Mouse (Mus musculus) forebrain, embryonic 10.5 days (tissue): ENCODE data around the gene Zfp579. TPM values are rescaled to one million over a fixed set of nuclear protein-coding genes. Genes with fewer than 3 reads are reported as not detected.
"Not testable (repeated sequence)": the region's sequence is repeated elsewhere in the genome, so short reads cannot be mapped to it uniquely, and the experiment has no call there.

Source experiments
- DNase-seq: peaks from one replicate; pipeline ENCODE4 v3.0.0-alpha.2; 2017; ENCODE audit warnings: low spot score; ENCODE audit errors: extremely low spot score
- H3K27ac ChIP-seq: fragments of 300-500 bp; sonication (generic); 2 replicates; pipeline ENCODE4 v1.5.1; 2016; ENCODE audit warnings: mild to moderate bottlenecking
- H3K27me3 ChIP-seq: fragments of 300-500 bp; sonication (generic); 2 replicates; pipeline ENCODE4 v1.6.1; 2016; ENCODE audit warnings: mild to moderate bottlenecking; ENCODE audit not compliant: poor library complexity, severe bottlenecking
- H3K36me3 ChIP-seq: fragments of 300-500 bp; sonication (generic); replicated peaks from 2 replicates; pipeline ENCODE4 v1.6.1; 2016; ENCODE audit warnings: mild to moderate bottlenecking, moderate library complexity
- H3K4me1 ChIP-seq: fragments of 300-500 bp; sonication (generic); 2 replicates; pipeline ENCODE4 v1.6.1; 2016
- H3K4me3 ChIP-seq: fragments of 300-500 bp; sonication (generic); 2 replicates; pipeline ENCODE4 v1.5.1; 2016; ENCODE audit warnings: mild to moderate bottlenecking, moderate library complexity
- H3K9me3 ChIP-seq: fragments of 300-500 bp; sonication (generic); 2 replicates; pipeline ENCODE4 v1.6.1; 2016; ENCODE audit warnings: mild to moderate bottlenecking, moderate library complexity
- WGBS: fragments of 180-500 bp; shearing (Covaris S2); methylation state at CpG from one replicate; pipeline ENCODE4 v1.1.7; 2016; 5-methylcytosine and 5-hydroxymethylcytosine counted together
- polyA plus RNA-seq: library from polyadenylated mRNA; unstranded; fragments of >200 nt; fragmentation: Nextera tagmentation; extraction: Ambion mirVana; gene quantifications from 2 replicates; pipeline ENCODE4 v1.2.1, GENCODE M21; 2016

Zfp579 gene
- polyA plus RNA-seq, 1 experiment from 2014 or later: 28.7 TPM

DNA sequence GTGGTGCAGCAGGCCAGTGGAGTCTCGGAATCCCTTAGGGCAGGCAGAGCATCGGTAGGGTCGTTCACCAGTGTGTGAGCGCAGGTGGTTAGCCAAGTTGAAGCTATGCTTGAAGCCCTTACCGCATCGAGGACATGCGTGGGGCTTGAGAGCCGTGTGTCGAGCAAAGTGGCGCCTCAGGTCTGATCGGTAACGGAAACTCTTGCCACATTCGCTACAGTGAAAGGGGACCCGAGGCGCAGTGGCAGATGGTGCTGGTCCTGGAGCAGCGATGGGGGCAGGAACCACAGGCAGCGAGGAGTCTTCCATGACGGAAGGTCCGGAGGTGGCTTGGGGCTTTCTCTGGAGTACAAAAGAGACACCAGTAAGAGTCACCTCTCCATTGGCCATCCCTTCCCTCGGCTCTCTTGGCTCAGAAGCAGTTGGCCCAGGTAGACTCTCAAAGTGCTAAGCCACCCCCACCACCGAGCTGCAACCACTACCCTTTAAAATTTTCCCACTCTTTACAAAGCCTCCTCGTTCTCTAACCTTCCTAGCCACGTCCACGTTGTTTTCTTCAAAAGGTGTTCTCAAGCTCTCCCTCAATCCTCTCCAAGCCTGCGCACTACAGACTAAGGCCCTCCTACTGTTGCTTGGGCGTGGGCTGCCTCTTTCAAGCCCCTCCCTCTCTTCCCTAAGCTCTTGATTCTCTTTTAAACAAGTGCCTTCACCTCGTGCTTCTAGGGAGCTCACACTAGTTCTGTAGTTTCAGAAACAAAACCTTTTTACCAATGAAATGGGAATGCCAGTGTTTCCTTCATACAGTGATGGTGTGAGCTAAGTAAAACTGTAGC lies 16.9 kb upstream of the Zfp579 start:
- H3K36me3 ChIP-seq: peaks cover 64% of the 10 kb centered on the region
- WGBS: 91% methylated on average over 27 of the region's 27 CpGs
- H3K27me3 ChIP-seq: no peaks in the 10 kb centered on the region
- peak overlapping the region; percentile 73 for H3K4me3 ChIP-seq
- peaks cover 18% of the 10 kb centered on the region for H3K4me1 ChIP-seq
- H3K27ac ChIP-seq: 0 out of 2 replicates have a peak overlapping the region, but pooled peaks have one; percentile 15
- H3K9me3 ChIP-seq: peaks cover 27% of the 10 kb centered on the region
- DNase-seq: no peak

- no peak for DNase-seq
- Histone ChIP-seq H3K4me1 (peaks cover 4% of the 10 kb centered on the region), H3K27me3 (no peaks in the 10 kb centered on the region), H3K27ac (no peak overlapping the region), H3K4me3 (no peak overlapping the region), H3K9me3 (peaks cover 18% of the 10 kb centered on the region), H3K36me3 (peaks cover 78% of the 10 kb centered on the region)
- 97% methylated on average over 26 of the region's 26 CpGs for WGBS
Measured at GRCm38 (mm10) chr7:5008229-5008628, 12.3 kb upstream of the Zfp579 start.

GRCm38 (mm10) chr7:5002876-5003275 lies 6.9 kb upstream of the Zfp579 start:
- H3K9me3 ChIP-seq: peaks cover 10% of the 10 kb centered on the region; the same call in 1 of the 2 replicates
- not testable (repeated sequence) for H3K27me3 ChIP-seq, H3K27ac ChIP-seq, DNase-seq, H3K4me3 ChIP-seq, H3K4me1 ChIP-seq
- WGBS: 80% methylated on average over 8 of the region's 8 CpGs
- H3K36me3 ChIP-seq: peaks cover 24% of the 10 kb centered on the region

- WGBS: 52% methylated on average over 2 of the region's 2 CpGs
- Histone ChIP-seq H3K4me3 (no peak overlapping the region), H3K9me3 (peaks cover 10% of the 10 kb centered on the region), H3K36me3 (no peaks in the 10 kb centered on the region), H3K4me1 (peaks cover 19% of the 10 kb centered on the region), H3K27me3 (peaks cover 7% of the 10 kb centered on the region), H3K27ac (no peak overlapping the region)
- DNase-seq: no peak
Measured at GRCm38 (mm10) chr7:4999876-5000275, 3.9 kb upstream of the Zfp579 start.

- peaks cover 36% of the 10 kb centered on the region for H3K27me3 ChIP-seq
- peaks cover 27% of the 10 kb centered on the region for H3K36me3 ChIP-seq
- WGBS: 69% methylated on average over 8 of the region's 8 CpGs
- H3K4me1 ChIP-seq: peaks cover 38% of the 10 kb centered on the region
- peak overlapping the region; percentile 82 for H3K4me3 ChIP-seq
- H3K27ac ChIP-seq: peak overlapping the region; percentile 90
- H3K9me3 ChIP-seq: peaks cover 27% of the 10 kb centered on the region
- no peak for DNase-seq
Measured at GRCm38 (mm10) chr7:4996934-4997333, 976 bp upstream of the Zfp579 start.

GRCm38 (mm10) chr7:4995268-4996002 lies 523 bp downstream of the Zfp579 start:
- peaks cover 38% of the 10 kb centered on the region for H3K4me1 ChIP-seq
- no peak for DNase-seq
- peak overlapping the region; percentile 82 for H3K4me3 ChIP-seq
- peaks cover 42% of the 10 kb centered on the region for H3K36me3 ChIP-seq
- H3K27me3 ChIP-seq: peaks cover 36% of the 10 kb centered on the region
- 7% methylated on average over 19 of the region's 19 CpGs for WGBS
- H3K27ac ChIP-seq: peak overlapping the region; percentile 90
- H3K9me3 ChIP-seq: peaks cover 35% of the 10 kb centered on the region

- DNase-seq: no peak
- Histone ChIP-seq H3K4me3 (peak overlapping the region; percentile 82), H3K36me3 (peaks cover 43% of the 10 kb centered on the region), H3K9me3 (peaks cover 35% of the 10 kb centered on the region), H3K4me1 (peaks cover 38% of the 10 kb centered on the region), H3K27ac (no peak overlapping the region), H3K27me3 (peaks cover 36% of the 10 kb centered on the region)
- 50% methylated on average over 59 of the region's 59 CpGs for WGBS
Measured at GRCm38 (mm10) chr7:4993999-4994788, 1.8 kb downstream of the Zfp579 start.

DNA sequence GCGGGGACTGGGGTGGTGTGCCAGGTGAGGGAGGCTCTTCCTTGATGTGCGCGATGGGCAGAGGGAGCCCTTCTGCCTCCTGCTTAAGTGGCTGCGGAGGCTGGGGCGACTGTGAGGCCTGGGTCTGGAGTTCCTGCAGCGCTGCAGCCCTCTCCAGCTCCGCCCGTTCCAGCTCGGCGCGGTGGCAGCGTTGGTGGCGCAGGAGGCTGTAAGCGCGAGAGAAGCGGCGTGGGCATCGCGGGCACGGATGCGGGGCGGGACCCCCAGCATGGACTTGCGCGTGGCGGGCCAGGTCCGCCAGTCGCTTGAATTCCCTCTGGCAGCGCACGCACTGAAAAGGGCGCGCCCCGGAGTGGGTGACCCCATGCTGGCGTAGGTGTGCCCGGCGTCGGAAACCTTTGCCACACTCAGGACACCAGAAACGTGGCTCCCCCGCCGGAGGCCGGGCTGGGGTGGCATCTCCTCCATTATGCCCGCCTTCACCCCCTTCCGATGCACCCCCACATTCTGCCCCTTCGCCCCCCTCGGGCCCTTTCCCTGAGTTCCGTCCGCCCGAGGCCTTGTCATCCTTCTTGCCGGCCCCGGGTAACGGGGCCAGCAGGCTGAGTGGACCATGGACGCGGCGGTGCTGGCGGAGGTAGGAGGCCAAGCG lies 2.5 kb downstream of the Zfp579 start:
- peaks cover 35% of the 10 kb centered on the region for H3K9me3 ChIP-seq
- no peak for DNase-seq
- WGBS: 23% methylated on average over 55 of the region's 55 CpGs
- H3K27me3 ChIP-seq: peaks cover 36% of the 10 kb centered on the region
- 0 out of 2 replicates have a peak overlapping the region, but pooled peaks have one; percentile 17 for H3K27ac ChIP-seq
- peaks cover 43% of the 10 kb centered on the region for H3K36me3 ChIP-seq
- peak overlapping the region; percentile 82 for H3K4me3 ChIP-seq
- H3K4me1 ChIP-seq: peaks cover 38% of the 10 kb centered on the region

DNA sequence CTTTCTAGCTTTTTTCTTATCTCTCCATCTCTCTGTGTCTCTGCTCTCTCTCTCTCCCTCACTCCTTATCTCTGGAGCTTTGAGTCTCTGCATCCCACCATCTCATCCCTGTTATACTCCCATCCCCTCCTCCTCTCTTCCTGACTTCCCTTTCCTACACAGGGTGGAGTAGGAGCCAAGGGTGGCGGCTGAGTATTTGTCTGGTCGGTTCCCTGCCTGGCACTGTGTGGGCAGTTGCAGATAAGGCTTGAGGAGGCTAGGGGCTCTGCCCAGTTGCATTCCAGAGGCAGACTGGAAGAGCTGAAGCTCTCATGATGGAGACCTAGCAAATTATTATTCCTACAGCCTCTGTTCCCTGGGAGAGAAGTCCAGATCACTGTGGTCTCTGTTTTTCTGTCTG lies 7.7 kb downstream of the Zfp579 start:
- 64% methylated on average over 2 of the region's 2 CpGs for WGBS
- Histone ChIP-seq H3K36me3 (peaks cover 28% of the 10 kb centered on the region), H3K4me1 (peaks cover 3% of the 10 kb centered on the region; the same call in 1 of the 2 replicates), H3K27ac (no peak overlapping the region), H3K9me3 (peaks cover 18% of the 10 kb centered on the region), H3K4me3 (no peak overlapping the region), H3K27me3 (peaks cover 18% of the 10 kb centered on the region)
- DNase-seq: no peak

DNA sequence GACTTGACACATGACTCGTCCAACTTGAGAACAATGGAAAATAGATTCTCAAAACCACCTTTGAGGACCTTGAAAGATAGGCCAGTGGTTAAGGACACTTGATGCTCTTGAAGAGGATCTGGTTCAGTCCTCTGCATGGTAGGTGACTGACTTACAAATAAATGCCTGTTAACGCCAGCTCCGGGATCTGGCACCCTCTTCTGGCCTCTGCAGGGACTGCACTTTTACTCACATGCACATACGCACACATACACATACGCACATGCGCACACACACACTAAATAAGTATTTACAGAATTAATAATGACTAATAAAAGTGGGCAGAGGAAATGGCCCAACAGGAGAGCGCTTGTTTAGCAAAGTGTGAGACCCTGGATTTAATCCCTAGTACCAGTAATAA lies 19.1 kb downstream of the Zfp579 start:
- H3K27ac ChIP-seq: no peak overlapping the region
- DNase-seq: no peak
- WGBS: 92% methylated on average over 7 of the region's 7 CpGs

GRCm38 (mm10) chr7:4975455-4975854 lies 20.5 kb downstream of the Zfp579 start:
- 65% methylated on average over 4 of the region's 4 CpGs for WGBS
- Histone ChIP-seq H3K27me3 (no peaks in the 10 kb centered on the region), H3K4me3 (no peak overlapping the region)

More for the DNA sequence above, 19.1 kb downstream of the Zfp579 start:
- Histone ChIP-seq H3K27me3 (no peaks in the 10 kb centered on the region), H3K4me3 (no peak overlapping the region), H3K9me3 (peaks cover 3% of the 10 kb centered on the region; the same call in 1 of the 2 replicates), H3K4me1 (peaks cover 2% of the 10 kb centered on the region; the same call in 1 of the 2 replicates), H3K36me3 (no peaks in the 10 kb centered on the region)

More at GRCm38 (mm10) chr7:4975455-4975854, 20.5 kb downstream of the Zfp579 start:
- Histone ChIP-seq H3K36me3 (no peaks in the 10 kb centered on the region), H3K4me1 (peaks cover 15% of the 10 kb centered on the region), H3K27ac (no peak overlapping the region), H3K9me3 (peaks cover 3% of the 10 kb centered on the region; the same call in 1 of the 2 replicates)
- DNase-seq: no peak
